8 mouse cellular contexts compared by ENCODE assay signal in genomic region chr15:83032981-83033541, GRCm38 (mm10). TPM values are rescaled to one million over a fixed set of nuclear protein-coding genes. Genes with fewer than 3 reads are reported as not detected.
DNase-seq lines count a peak whose midpoint lies in the region; ATAC-seq and TF ChIP-seq lines count a peak whose summit lies in the region.

Nfam1 (minus strand) TSS chr15:83033306.

- no peak for ATAC-seq in hindbrain, embryonic 14.5 days (ENCODE audit: low FRiP score)

- H3K4me3 ChIP-seq in left cerebral cortex, adult 2 months, result peak within 1 kb of the TSS; percentile 11; the same call in 1 of the 2 replicates
- H3K4me3 ChIP-seq in erythroblast, embryonic 14.5 days (replicated peaks), result peak within 1 kb of the TSS; percentile 27
- no peak within 1 kb of the TSS for H3K4me3 ChIP-seq in hindbrain, embryonic 14.5 days (replicated peaks; ENCODE audit: low read length)

- peak within 1 kb of the TSS; percentile 42; the same call in 1 of the 2 replicates for H3K4me2 ChIP-seq in hindbrain, embryonic 14.5 days (replicated peaks)

- no peaks in the 10 kb centered on the region for H3K9me3 ChIP-seq in erythroblast, embryonic 14.5 days (ENCODE audit: control insufficient read depth, low read length)
- H3K9me3 ChIP-seq in hindbrain, embryonic 14.5 days (ENCODE audit: control insufficient read depth, low read length), result no peaks in the 10 kb centered on the region

- no peaks in the 10 kb centered on the region for H3K36me3 ChIP-seq in erythroblast, embryonic 14.5 days (ENCODE audit: control insufficient read depth)
- no peaks in the 10 kb centered on the region for H3K36me3 ChIP-seq in hindbrain, embryonic 14.5 days (replicated peaks; ENCODE audit: control insufficient read depth, insufficient read depth)

- H3K9ac ChIP-seq in hindbrain, embryonic 14.5 days, result no peak within 1 kb of the TSS

- no peaks in the 10 kb centered on the region; the same call in 1 of the 2 replicates for H3K4me1 ChIP-seq in erythroblast, embryonic 14.5 days (ENCODE audit: control insufficient read depth)
- H3K4me1 ChIP-seq in hindbrain, embryonic 14.5 days (replicated peaks; ENCODE audit: control insufficient read depth, insufficient read depth, low read length), result peaks cover 44% of the 10 kb centered on the region

- peaks cover 20% of the 10 kb centered on the region for H3K27me3 ChIP-seq in erythroblast, embryonic 14.5 days (ENCODE audit: control insufficient read depth)
- 0 out of 2 replicates have a peak, but pooled peaks cover 4% of the 10 kb centered on the region for H3K27me3 ChIP-seq in hindbrain, embryonic 14.5 days (ENCODE audit: control insufficient read depth, insufficient read depth, low read length)

- intact Hi-C loops in left cerebral cortex, adult 2 months (cut with DNase I), result no loop called here
- intact Hi-C loops in left cerebral cortex, postnatal 25 days (cut with DNase I), result no loop called here

- WGBS in hindbrain, embryonic 14.5 days, result 25% methylated on average over 17 of the region's 17 CpGs

- no peak for TF ChIP-seq CTCF in left cerebral cortex, adult 2 months (IDR thresholded peaks at IDR 0.05)

- DNase-seq in left cerebral cortex, adult 2 months (ENCODE audit: extremely low spot score in 1 of 2, low spot score in 2 of 2), result no peak
- no peak for DNase-seq in left cerebral cortex, postnatal 25 days (ENCODE audit: low spot score in 2 of 2)
- no peak for DNase-seq in hindbrain, embryonic 14.5 days (ENCODE audit: low spot score)
- peak; percentile 64 for DNase-seq in lung, postnatal 36 days
- peak; percentile 58 to 72 for DNase-seq in spleen, postnatal 4 days (ENCODE audit: low spot score in 2 of 2)
- no peak for DNase-seq in cerebellum, postnatal 4 days (ENCODE audit: low spot score in 2 of 2)
- no peak for DNase-seq in frontal cortex, postnatal 10 days (ENCODE audit: low spot score in 2 of 2)

- H3K27ac ChIP-seq in left cerebral cortex, adult 2 months, result peak within 1 kb of the TSS; percentile 66; the same call in 1 of the 2 replicates
- H3K27ac ChIP-seq in hindbrain, embryonic 14.5 days, result no peak within 1 kb of the TSS

RNA-seq across cellular contexts. Expression of gene Nfam1, which starts in this region (rescaled TPM):
- 1 to 10 TPM; 2.2 to 2.8 TPM for total RNA-seq in left cerebral cortex, adult 2 months (2021)
- 1 to 10 TPM; 2.0 to 2.8 TPM for total RNA-seq in left cerebral cortex, postnatal 25 days (2021)
- 0.04 and 0.05 TPM in 2 replicates for polyA plus RNA-seq in erythroblast, embryonic 14.5 days (2012)
- polyA plus RNA-seq in hindbrain, embryonic 14.5 days (2014; fragmentation: Nextera tagmentation; extraction: Ambion mirVana), result 1.9 and 2.1 TPM in 2 replicates

Comparison
In these comparisons a context has a peak if more than half of its experiments do, and no peak if none do; other contexts are left out.
1. DNase-seq: peak in lung, postnatal 36 days (single experiment) and spleen, postnatal 4 days (2 of 2); none in left cerebral cortex, adult 2 months (0 of 2), left cerebral cortex, postnatal 25 days (0 of 2), hindbrain, embryonic 14.5 days (single experiment), cerebellum, postnatal 4 days (0 of 2) and frontal cortex, postnatal 10 days (0 of 2).